Mouse (Mus musculus): ENCODE data around the gene Gjb4. TPM values are rescaled to one million over a fixed set of nuclear protein-coding genes. Genes with fewer than 3 reads are reported as not detected.

Gene Gjb4
- polyA plus RNA-seq, 1 experiment from 2014 or later = not detected

GRCm38 (mm10) chr4:127377344-127377743, 23.5 kb upstream of the Gjb4 start:
- no peak overlapping the region for H3K27ac ChIP-seq (ENCODE audit: low read depth)
- TF ChIP-seq CTCF (IDR thresholded peaks at IDR 0.05; ENCODE audit: low read depth) = peak; percentile 72
- TF ChIP-seq EP300 (IDR thresholded peaks at IDR 0.05; ENCODE audit: low read depth) = no peak
- no peak overlapping the region for H3K4me3 ChIP-seq (ENCODE audit: low read depth, low read length)
- WGBS (ENCODE audit: insufficient replicate concordance) = 27% methylated on average over 4 of the region's 4 CpGs
- H3K36me3 ChIP-seq (replicated peaks; ENCODE audit: insufficient read depth, low read length) = no peaks in the 10 kb centered on the region
- no peaks in the 10 kb centered on the region for H3K4me1 ChIP-seq (ENCODE audit: insufficient read depth)
- ATAC-seq (no peak), DNase-seq (peak; percentile 46)
- no peaks in the 10 kb centered on the region for H3K9me3 ChIP-seq (ENCODE audit: low read length)
- no peak overlapping the region for H3K9ac ChIP-seq (replicated peaks)
- no peak overlapping the region for H3K4me2 ChIP-seq (ENCODE audit: low read depth, low read length)
- no peaks in the 10 kb centered on the region for H3K27me3 ChIP-seq (ENCODE audit: insufficient read depth, low read length)

GRCm38 (mm10) chr4:127375541-127376177, 21.8 kb upstream of the Gjb4 start:
- no peaks in the 10 kb centered on the region for H3K27me3 ChIP-seq (ENCODE audit: insufficient read depth, low read length)
- no peak overlapping the region for H3K9ac ChIP-seq (replicated peaks)
- no peak overlapping the region for H3K4me2 ChIP-seq (ENCODE audit: low read depth, low read length)
- no peak for ATAC-seq
- no peaks in the 10 kb centered on the region for H3K9me3 ChIP-seq (ENCODE audit: low read length)
- 77% methylated on average over 17 of the region's 17 CpGs for WGBS (ENCODE audit: insufficient replicate concordance)
- H3K27ac ChIP-seq (ENCODE audit: low read depth) = no peak overlapping the region
- H3K4me1 ChIP-seq (ENCODE audit: insufficient read depth) = no peaks in the 10 kb centered on the region
- H3K36me3 ChIP-seq (replicated peaks; ENCODE audit: insufficient read depth, low read length) = no peaks in the 10 kb centered on the region
- DNase-seq = no peak
- TF ChIP-seq EP300 (IDR thresholded peaks at IDR 0.05; ENCODE audit: low read depth) (no peak), CTCF (IDR thresholded peaks at IDR 0.05; ENCODE audit: low read depth) (no peak)
- no peak overlapping the region for H3K4me3 ChIP-seq (ENCODE audit: low read depth, low read length)

- no peak overlapping the region for H3K4me3 ChIP-seq (ENCODE audit: low read depth, low read length)
- no peak for ATAC-seq
- H3K9ac ChIP-seq (replicated peaks) = no peak overlapping the region
- H3K4me1 ChIP-seq (ENCODE audit: insufficient read depth) = no peaks in the 10 kb centered on the region
- no peaks in the 10 kb centered on the region for H3K27me3 ChIP-seq (ENCODE audit: insufficient read depth, low read length)
- H3K36me3 ChIP-seq (replicated peaks; ENCODE audit: insufficient read depth, low read length) = no peaks in the 10 kb centered on the region
- no peak overlapping the region for H3K27ac ChIP-seq (ENCODE audit: low read depth)
- no peaks in the 10 kb centered on the region for H3K9me3 ChIP-seq (ENCODE audit: low read length)
- TF ChIP-seq CTCF (IDR thresholded peaks at IDR 0.05; ENCODE audit: low read depth) (no peak), EP300 (IDR thresholded peaks at IDR 0.05; ENCODE audit: low read depth) (no peak)
- DNase-seq = no peak
- WGBS (ENCODE audit: insufficient replicate concordance) = 71% methylated on average over 4 of the region's 4 CpGs
- no peak overlapping the region for H3K4me2 ChIP-seq (ENCODE audit: low read depth, low read length)
These were observed 20.8 kb upstream of the Gjb4 start for GRCm38 (mm10) chr4:127374645-127375044.

- Histone ChIP-seq H3K9me3 (ENCODE audit: low read length) (no peaks in the 10 kb centered on the region), H3K27ac (ENCODE audit: low read depth) (no peak overlapping the region), H3K27me3 (ENCODE audit: insufficient read depth, low read length) (peaks cover 4% of the 10 kb centered on the region; the same call in 1 of the 2 replicates), H3K36me3 (replicated peaks; ENCODE audit: insufficient read depth, low read length) (no peaks in the 10 kb centered on the region), H3K4me3 (ENCODE audit: low read depth, low read length) (no peak overlapping the region), H3K9ac (replicated peaks) (no peak overlapping the region), H3K4me2 (ENCODE audit: low read depth, low read length) (no peak overlapping the region), H3K4me1 (ENCODE audit: insufficient read depth) (no peaks in the 10 kb centered on the region)
- TF ChIP-seq EP300 (IDR thresholded peaks at IDR 0.05; ENCODE audit: low read depth) (no peak), CTCF (IDR thresholded peaks at IDR 0.05; ENCODE audit: low read depth) (no peak)
- DNase-seq (no peak), ATAC-seq (no peak)
- 64% methylated on average over 8 of the region's 8 CpGs for WGBS (ENCODE audit: insufficient replicate concordance)
These were observed 19.6 kb upstream of the Gjb4 start for GRCm38 (mm10) chr4:127373491-127373890.

- no peak overlapping the region for H3K4me3 ChIP-seq (ENCODE audit: low read depth, low read length)
- H3K27me3 ChIP-seq (ENCODE audit: insufficient read depth, low read length) = peaks cover 4% of the 10 kb centered on the region; the same call in 1 of the 2 replicates
- DNase-seq = no peak
- no peak overlapping the region for H3K4me2 ChIP-seq (ENCODE audit: low read depth, low read length)
- no peaks in the 10 kb centered on the region for H3K36me3 ChIP-seq (replicated peaks; ENCODE audit: insufficient read depth, low read length)
- TF ChIP-seq EP300 (IDR thresholded peaks at IDR 0.05; ENCODE audit: low read depth) = no peak
- no peak for TF ChIP-seq CTCF (IDR thresholded peaks at IDR 0.05; ENCODE audit: low read depth)
- H3K9ac ChIP-seq (replicated peaks) = no peak overlapping the region
- 71% methylated on average over 5 of the region's 5 CpGs for WGBS (ENCODE audit: insufficient replicate concordance)
- H3K9me3 ChIP-seq (ENCODE audit: low read length) = no peaks in the 10 kb centered on the region
- H3K27ac ChIP-seq (ENCODE audit: low read depth) = no peak overlapping the region
- no peak for ATAC-seq
- H3K4me1 ChIP-seq (ENCODE audit: insufficient read depth) = no peaks in the 10 kb centered on the region
These were observed 17.7 kb upstream of the Gjb4 start for GRCm38 (mm10) chr4:127371546-127371945.

- ATAC-seq (no peak), DNase-seq (no peak)
- no peaks in the 10 kb centered on the region for H3K9me3 ChIP-seq (ENCODE audit: low read length)
- H3K36me3 ChIP-seq (replicated peaks; ENCODE audit: insufficient read depth, low read length) = no peaks in the 10 kb centered on the region
- no peak overlapping the region for H3K27ac ChIP-seq (ENCODE audit: low read depth)
- H3K4me2 ChIP-seq (ENCODE audit: low read depth, low read length) = no peak overlapping the region
- 53% methylated on average over 2 of the region's 2 CpGs for WGBS (ENCODE audit: insufficient replicate concordance)
- H3K4me3 ChIP-seq (ENCODE audit: low read depth, low read length) = no peak overlapping the region
- H3K4me1 ChIP-seq (ENCODE audit: insufficient read depth) = no peaks in the 10 kb centered on the region
- no peak overlapping the region for H3K9ac ChIP-seq (replicated peaks)
- peak; percentile 55 for TF ChIP-seq CTCF (IDR thresholded peaks at IDR 0.05; ENCODE audit: low read depth)
- TF ChIP-seq EP300 (IDR thresholded peaks at IDR 0.05; ENCODE audit: low read depth) = no peak
- H3K27me3 ChIP-seq (ENCODE audit: insufficient read depth, low read length) = peaks cover 4% of the 10 kb centered on the region; the same call in 1 of the 2 replicates
These were observed 16.6 kb upstream of the Gjb4 start for GRCm38 (mm10) chr4:127370447-127370846.

All from liver, postnatal 0 days (tissue).